Comparison of ENCODE assay signal across 22 mouse cellular contexts in genomic region chr4:107983717-107984116, GRCm38 (mm10). TPM values are rescaled to one million over a fixed set of nuclear protein-coding genes. Genes with fewer than 3 reads are reported as not detected.
A peak's percentile ranks its signal among the peaks of the same experiment; 100 is the strongest.
DNase-seq lines count a peak whose midpoint lies in the region; ATAC-seq lines count a peak whose summit lies in the region.
"Had no signal": no experiment of that assay in that cellular context is flagged by ENCODE, and none has a peak within 500 bp of the region (broad histone marks: within the 10 kb centered on the region; RNA-seq: fewer than 3 reads in every experiment).

No protein-coding gene starts in this region.

- ATAC-seq in kidney, embryonic 15.5 days (replicated peaks; ENCODE audit: low FRiP score): peak; percentile 19; the same call in 1 of the 2 replicates
- ATAC-seq in embryonic facial prominence, embryonic 13.5 days (ENCODE audit: insufficient number of reproducible peaks, insufficient read depth, low FRiP score, low TSS enrichment, low read depth): no peak
- ATAC-seq in limb, embryonic 13.5 days (ENCODE audit: low FRiP score, low read depth): peak; percentile 29; the same call in 1 of the 2 replicates
- ATAC-seq: activated CD4-positive, CD25-positive, alpha-beta regulatory T cell, adult 4 months; inflammation-experienced regulatory T-cells, adult 6 months had no signal

- H3K36me3 ChIP-seq in kidney, embryonic 15.5 days: no peaks in the 10 kb centered on the region
- H3K36me3 ChIP-seq in embryonic facial prominence, embryonic 10.5 days (replicated peaks): no peaks in the 10 kb centered on the region
- H3K36me3 ChIP-seq in embryonic facial prominence, embryonic 13.5 days: no peaks in the 10 kb centered on the region
- H3K36me3 ChIP-seq in limb, embryonic 13.5 days: no peaks in the 10 kb centered on the region
- H3K36me3 ChIP-seq: heart, embryonic 13.5 days; midbrain, embryonic 10.5 days; neural tube, embryonic 15.5 days had no signal

- peak overlapping the region; percentile 51 for H3K27ac ChIP-seq in kidney, embryonic 15.5 days
- H3K27ac ChIP-seq in embryonic facial prominence, embryonic 10.5 days (replicated peaks): peak overlapping the region; percentile 84
- H3K27ac ChIP-seq in embryonic facial prominence, embryonic 13.5 days: peak overlapping the region; percentile 93
- peak overlapping the region; percentile 84 for H3K27ac ChIP-seq in limb, embryonic 13.5 days
- H3K27ac ChIP-seq: heart, embryonic 13.5 days; layer of hippocampus, adult 2 months; left cerebral cortex, adult 2 months; midbrain, embryonic 10.5 days; neural tube, embryonic 15.5 days had no signal

- H3K9ac ChIP-seq in kidney, embryonic 15.5 days: no peak overlapping the region
- no peak overlapping the region for H3K9ac ChIP-seq in embryonic facial prominence, embryonic 13.5 days
- H3K9ac ChIP-seq in limb, embryonic 13.5 days: no peak overlapping the region
- H3K9ac ChIP-seq: heart, embryonic 13.5 days; neural tube, embryonic 15.5 days had no signal

- H3K4me3 ChIP-seq in kidney, embryonic 15.5 days (replicated peaks): no peak overlapping the region
- H3K4me3 ChIP-seq in embryonic facial prominence, embryonic 10.5 days: no peak overlapping the region
- H3K4me3 ChIP-seq in embryonic facial prominence, embryonic 13.5 days: no peak overlapping the region
- H3K4me3 ChIP-seq in limb, embryonic 13.5 days: no peak overlapping the region
- H3K4me3 ChIP-seq: heart, embryonic 13.5 days; layer of hippocampus, adult 2 months; left cerebral cortex, adult 2 months; midbrain, embryonic 10.5 days; neural tube, embryonic 15.5 days had no signal

- no peaks in the 10 kb centered on the region for H3K9me3 ChIP-seq in kidney, embryonic 15.5 days (replicated peaks)
- no peaks in the 10 kb centered on the region for H3K9me3 ChIP-seq in embryonic facial prominence, embryonic 10.5 days
- no peaks in the 10 kb centered on the region for H3K9me3 ChIP-seq in embryonic facial prominence, embryonic 13.5 days
- no peaks in the 10 kb centered on the region for H3K9me3 ChIP-seq in limb, embryonic 13.5 days
- H3K9me3 ChIP-seq: heart, embryonic 13.5 days; midbrain, embryonic 10.5 days; neural tube, embryonic 15.5 days had no signal

- H3K4me2 ChIP-seq in kidney, embryonic 15.5 days: no peak overlapping the region
- H3K4me2 ChIP-seq in embryonic facial prominence, embryonic 13.5 days: no peak overlapping the region
- no peak overlapping the region for H3K4me2 ChIP-seq in limb, embryonic 13.5 days (replicated peaks)
- H3K4me2 ChIP-seq: heart, embryonic 13.5 days; liver, embryonic 11.5 days; neural tube, embryonic 15.5 days had no signal

- no peak for DNase-seq in kidney, adult 18-20 months
- no peak for DNase-seq in embryonic facial prominence, embryonic 10.5 days (ENCODE audit: low spot score)
- DNase-seq in T-cell, adult 2 months (ENCODE audit: low spot score): no peak
- DNase-seq in heart, adult 8-10 months (ENCODE audit: low spot score): no peak
- DNase-seq: adrenal gland, postnatal 25 days; cerebellum, adult 9-10 months; thymus, postnatal 36 days had no signal

- WGBS in kidney, embryonic 15.5 days: 52% methylated on average over 1 of the region's 1 CpGs
- 84% methylated on average over 1 of the region's 1 CpGs for WGBS in embryonic facial prominence, embryonic 10.5 days
- WGBS in embryonic facial prominence, embryonic 13.5 days: 50% methylated on average over 1 of the region's 1 CpGs
- WGBS in limb, embryonic 13.5 days: 52% methylated on average over 1 of the region's 1 CpGs

- H3K4me1 ChIP-seq in kidney, embryonic 15.5 days: peaks cover 41% of the 10 kb centered on the region
- H3K4me1 ChIP-seq in embryonic facial prominence, embryonic 10.5 days: peaks cover 48% of the 10 kb centered on the region
- peaks cover 51% of the 10 kb centered on the region for H3K4me1 ChIP-seq in embryonic facial prominence, embryonic 13.5 days
- H3K4me1 ChIP-seq in limb, embryonic 13.5 days: peaks cover 38% of the 10 kb centered on the region

- H3K27me3 ChIP-seq in kidney, embryonic 15.5 days: no peaks in the 10 kb centered on the region
- peaks cover 2% of the 10 kb centered on the region; the same call in 1 of the 2 replicates for H3K27me3 ChIP-seq in embryonic facial prominence, embryonic 10.5 days (replicated peaks; ENCODE audit: low read depth, poor library complexity, severe bottlenecking)
- no peaks in the 10 kb centered on the region for H3K27me3 ChIP-seq in embryonic facial prominence, embryonic 13.5 days
- H3K27me3 ChIP-seq in limb, embryonic 13.5 days: no peaks in the 10 kb centered on the region
- H3K27me3 ChIP-seq: heart, embryonic 13.5 days; neural tube, embryonic 15.5 days had no signal

RNA-seq across cellular contexts. Expression of gene Slc1a7, which starts 15.6 kb away (rescaled TPM):
- polyA plus RNA-seq in kidney, embryonic 15.5 days (2015; fragmentation: Nextera tagmentation; extraction: Ambion mirVana): not detected in 2 replicates
- polyA plus RNA-seq in embryonic facial prominence, embryonic 10.5 days (2016; fragmentation: Nextera tagmentation; extraction: Ambion mirVana): not detected in 2 replicates
- not detected in 2 replicates for polyA plus RNA-seq in embryonic facial prominence, embryonic 13.5 days (2015; fragmentation: Nextera tagmentation; extraction: Ambion mirVana)
- polyA plus RNA-seq in limb, embryonic 13.5 days (2015; fragmentation: Nextera tagmentation; extraction: Ambion mirVana): not detected in 2 replicates
- under 1 TPM in 3 of 4 experiments, not detected in 1; 0.16 to 0.60 (median 0.41) TPM for total RNA-seq in heart, adult 8-10 months (2022)
- total RNA-seq: CH12.LX; gastrocnemius, postnatal 4 days; hematopoietic stem cell, adult 5-6 weeks; layer of hippocampus, adult 2 months had no signal
- polyA plus RNA-seq: heart, embryonic 13.5 days; inflammation-experienced regulatory T-cells, adult 6 months; liver, embryonic 11.5 days; midbrain, embryonic 10.5 days; neural tube, embryonic 15.5 days; stomach, embryonic 14.5 days had no signal
